Mouse (Mus musculus): ENCODE measurements at regions not wholly inside any gene's neighbourhood (a gene's known extent, or its start where the extent isn't known, plus 50 kb on each side); places are given as distances from the start of the nearest gene placed in this dataset.

GRCm38 (mm10) chrX:66469442-66470311 is 165.7 kb upstream of the 4930447F04Rik start:
- no peak for DNase-seq (ENCODE audit: low spot score in 2 of 2)

GRCm38 (mm10) chrX:66464985-66465384 is 161.0 kb upstream of the 4930447F04Rik start:
- DNase-seq (ENCODE audit: low spot score in 2 of 2) = no peak

- peak in 1 of 2 experiments; percentile 6 for DNase-seq (ENCODE audit: low spot score in 2 of 2)
Observed at GRCm38 (mm10) chrX:66461459-66462001, 157.5 kb upstream of the 4930447F04Rik start.

Data from left cerebral cortex, adult 8-10 months (tissue).